Mouse (Mus musculus): ENCODE results near the gene Hhex.

GRCm38 (mm10) chr19:37436514-37437288 lies 2.1 kb downstream of the Hhex start:
- TF ChIP-seq CTCF (IDR thresholded peaks at IDR 0.05; ENCODE audit: low read depth, low read length) (no peak), POLR2A (IDR thresholded peaks at IDR 0.05; ENCODE audit: borderline replicate concordance, low read depth, low read length) (no peak)

Measured in bone marrow macrophage, adult 2 months (primary cell).